Mouse (Mus musculus): ENCODE measurements at regions not wholly inside any gene's neighbourhood (a gene's known extent, or its start where the extent isn't known, plus 50 kb on each side); places are given as distances from the start of the nearest gene placed in this dataset.

- no peak for DNase-seq (ENCODE audit: low spot score)
Measured at GRCm38 (mm10) chr10:9569277-9569676, 105.7 kb downstream of the Samd5 start.

- DNase-seq (ENCODE audit: low spot score) = no peak
Measured at GRCm38 (mm10) chr10:9557517-9558065, 117.4 kb downstream of the Samd5 start.

GRCm38 (mm10) chr10:9557092-9557491, 117.9 kb downstream of the Samd5 start:
- no peak for DNase-seq (ENCODE audit: low spot score)

GRCm38 (mm10) chr10:9553946-9554345, 121.1 kb downstream of the Samd5 start:
- no peak for DNase-seq (ENCODE audit: low spot score)

GRCm38 (mm10) chr10:9549913-9550709, 124.9 kb downstream of the Samd5 start:
- DNase-seq (ENCODE audit: low spot score) = no peak

GRCm38 (mm10) chr10:9545807-9546206, 129.2 kb downstream of the Samd5 start:
- DNase-seq (ENCODE audit: low spot score) = no peak

GRCm38 (mm10) chr10:9544041-9544786, 130.8 kb downstream of the Samd5 start:
- no peak for DNase-seq (ENCODE audit: low spot score)

GRCm38 (mm10) chr10:9541579-9541978, 133.4 kb downstream of the Samd5 start:
- no peak for DNase-seq (ENCODE audit: low spot score)

- no peak for DNase-seq (ENCODE audit: low spot score)
Measured at GRCm38 (mm10) chr10:9537686-9538085, 137.3 kb downstream of the Samd5 start.

GRCm38 (mm10) chr10:9534552-9534951, 140.5 kb downstream of the Samd5 start:
- no peak for DNase-seq (ENCODE audit: low spot score)

GRCm38 (mm10) chr10:9533283-9533682, 141.7 kb downstream of the Samd5 start:
- DNase-seq (ENCODE audit: low spot score) = no peak

- no peak for DNase-seq (ENCODE audit: low spot score)
Measured at GRCm38 (mm10) chr10:9531931-9532330, 143.1 kb downstream of the Samd5 start.

GRCm38 (mm10) chr10:9529408-9529807, 145.6 kb downstream of the Samd5 start:
- no peak for DNase-seq (ENCODE audit: low spot score)

- DNase-seq (ENCODE audit: low spot score) = no peak
Measured at GRCm38 (mm10) chr10:9528066-9528465, 146.9 kb downstream of the Samd5 start.

- DNase-seq (ENCODE audit: low spot score) = no peak
Measured at GRCm38 (mm10) chr10:9509764-9510390, 165.1 kb downstream of the Samd5 start.

- DNase-seq (ENCODE audit: low spot score) = no peak
Measured at GRCm38 (mm10) chr10:9509092-9509671, 165.8 kb downstream of the Samd5 start.

- DNase-seq (ENCODE audit: low spot score) = no peak
Measured at GRCm38 (mm10) chr10:9503569-9504493, 171.2 kb downstream of the Samd5 start.

GRCm38 (mm10) chr10:9498550-9498949, 176.5 kb downstream of the Samd5 start:
- DNase-seq (ENCODE audit: low spot score) = no peak

GRCm38 (mm10) chr10:9497021-9497420, 178.0 kb downstream of the Samd5 start:
- DNase-seq (ENCODE audit: low spot score) = no peak

- no peak for DNase-seq (ENCODE audit: low spot score)
Measured at GRCm38 (mm10) chr10:9495143-9495651, 179.8 kb downstream of the Samd5 start.

- DNase-seq (ENCODE audit: low spot score) = no peak
Measured at GRCm38 (mm10) chr10:9490416-9490815, 184.6 kb downstream of the Samd5 start.
